Mouse (Mus musculus) lung, embryonic 14.5 days (tissue): ENCODE data around the gene Tmx1. TPM values are rescaled to one million over a fixed set of nuclear protein-coding genes. Genes with fewer than 3 reads are reported as not detected.

Experiments
- ATAC-seq: fragments of 200-750 bp; cut with Nextera tagmentation; 2 replicates; pipeline ENCODE4 v1.8.0; 2017; ENCODE audit warnings: mild to moderate bottlenecking, moderate TSS enrichment, moderate library complexity; ENCODE audit not compliant: insufficient read depth
- DNase-seq: peaks from one replicate; pipeline ENCODE4 v3.0.0-alpha.2; 2015
- H3K27ac ChIP-seq: fragments of 300-500 bp; sonication (generic); 2 replicates; pipeline ENCODE4 v1.5.1; 2014; ENCODE audit warnings: low read depth, mild to moderate bottlenecking, moderate library complexity
- H3K27me3 ChIP-seq: fragments of 300-500 bp; sonication (generic); 2 replicates; pipeline ENCODE4 v1.6.1; 2014; ENCODE audit warnings: low read length, control low read depth; ENCODE audit not compliant: insufficient read depth
- H3K36me3 ChIP-seq: fragments of 300-500 bp; sonication (generic); 2 replicates; pipeline ENCODE4 v1.6.1; 2014; ENCODE audit warnings: control low read depth; ENCODE audit not compliant: insufficient read depth
- H3K4me1 ChIP-seq: fragments of 300-500 bp; sonication (generic); 2 replicates; pipeline ENCODE4 v1.6.1; 2014; ENCODE audit warnings: antibody characterized with exemption, control low read depth; ENCODE audit not compliant: insufficient read depth
- H3K4me2 ChIP-seq: fragments of 300-500 bp; sonication (generic); 2 replicates; pipeline ENCODE4 v1.6.1; 2014; ENCODE audit warnings: mild to moderate bottlenecking
- H3K4me3 ChIP-seq: fragments of 300-500 bp; sonication (generic); 2 replicates; pipeline ENCODE4 v1.5.1; 2014; ENCODE audit warnings: low read depth, low read length
- H3K9ac ChIP-seq: fragments of 300-500 bp; sonication (generic); 2 replicates; pipeline ENCODE4 v1.6.1; 2014
- H3K9me3 ChIP-seq: fragments of 300-500 bp; sonication (generic); 2 replicates; pipeline ENCODE4 v1.6.1; 2016; ENCODE audit warnings: low read depth, low read length, control low read depth
- CTCF ChIP-seq: IDR thresholded peaks from 2 replicates; pipeline ENCODE4 v1.5.1; 2016; ENCODE audit warnings: antibody characterized with exemption, low read depth
- WGBS: fragments of 180-500 bp; shearing (Covaris S2); extraction: QIAGEN DNeasy Blood & Tissue Kit; methylation state at CpG from one replicate; pipeline ENCODE4 v1.1.7; 2014; 5-methylcytosine and 5-hydroxymethylcytosine counted together
- polyA plus RNA-seq: library from polyadenylated mRNA; unstranded; fragments of >200 nt; fragmentation: Nextera tagmentation; extraction: Ambion mirVana; gene quantifications from 2 replicates; pipeline ENCODE4 v1.2.1, GENCODE M21; 2014

Tmx1 gene
- polyA plus RNA-seq, 1 experiment from 2014 or later, result 79.6 TPM

- 94% methylated on average over 2 of the region's 2 CpGs for WGBS
- H3K4me3 ChIP-seq, result no peak overlapping the region
- no peak overlapping the region for H3K4me2 ChIP-seq
- no peak overlapping the region for H3K27ac ChIP-seq
- no peaks in the 10 kb centered on the region for H3K36me3 ChIP-seq
- H3K9ac ChIP-seq, result no peak overlapping the region
- H3K27me3 ChIP-seq, result no peaks in the 10 kb centered on the region
- ATAC-seq (no peak), DNase-seq (no peak)
- no peaks in the 10 kb centered on the region for H3K4me1 ChIP-seq
- no peaks in the 10 kb centered on the region for H3K9me3 ChIP-seq
- peak; percentile 43 for TF ChIP-seq CTCF
Observed at GRCm38 (mm10) chr12:70512431-70512830, 59.5 kb downstream of the Tmx1 start.

Other genes starting within 250 kb of the Tmx1 start
- gene Pygl, start 221.6 kb upstream of the Tmx1 start, polyA plus RNA-seq, result 39.0 and 39.8 TPM in 2 replicates
- gene Trim9, start 105.5 kb upstream of the Tmx1 start, polyA plus RNA-seq, result 0.47 and 0.59 TPM in 2 replicates